Mouse (Mus musculus) megakaryocyte progenitor cell, adult 5-6 weeks (primary cell): ENCODE results near the gene Cox7a2l. TPM values are rescaled to one million over a fixed set of nuclear protein-coding genes. Genes with fewer than 3 reads are reported as not detected.

Experiments
- ATAC-seq: replicated peaks from 2 replicates; pipeline ENCODE4 v1.8.0; 2016; ENCODE audit warnings: mild to moderate bottlenecking, moderate TSS enrichment, inconsistent platforms; ENCODE audit not compliant: poor library complexity
- total RNA-seq, 2 experiments: library from RNA; stranded (forward) in 1 of 2; stranded (reverse) in 1 of 2; fragments of 157-497, 149-512 nt in 1 of 2; fragments of 200-1000 nt in 1 of 2; gene quantifications; 2 replicates each; pipeline versions ENCODE4 v1.2.3 to v1.2.4; 2015 to 2017

Cox7a2l gene
- total RNA-seq (2015) (219 and 228 TPM in 2 replicates), total RNA-seq (2017) (193 and 195 TPM in 2 replicates)

DNA sequence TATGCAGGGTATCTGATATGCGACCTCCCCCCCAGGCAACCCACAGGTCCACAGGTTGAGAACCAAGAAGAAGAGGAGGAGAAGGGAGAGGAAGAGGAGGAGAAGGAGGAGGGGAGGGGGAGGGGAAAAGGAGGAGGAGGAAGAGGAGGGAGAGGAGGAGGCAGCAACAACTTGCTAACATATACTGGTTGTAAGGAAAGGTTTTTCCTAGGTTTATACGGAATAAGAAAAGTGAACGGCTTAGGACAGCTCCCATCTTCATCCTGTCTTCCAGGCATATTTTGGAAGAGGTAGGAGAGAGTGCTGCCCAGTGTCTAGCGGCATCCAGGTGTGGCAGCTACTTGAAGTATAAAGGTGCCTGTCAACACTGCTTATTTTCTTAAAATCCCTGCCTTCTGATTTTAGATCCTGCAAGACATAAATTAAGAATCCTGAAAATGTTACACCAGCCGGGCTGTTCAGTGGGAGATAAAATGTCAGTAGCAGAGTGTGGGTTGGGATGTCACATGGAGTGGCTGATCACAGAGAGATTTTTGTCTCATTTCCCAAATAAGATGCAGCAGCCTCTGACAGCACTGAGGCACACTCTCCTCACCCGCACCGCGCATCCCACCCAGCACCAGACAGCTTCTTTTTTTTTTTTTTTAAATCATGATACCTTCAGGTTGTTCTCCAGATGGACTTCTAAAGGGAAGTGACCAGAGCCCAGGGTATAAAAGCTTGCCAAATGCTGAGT lies at the start of gene Cox7a2l:
TSS of gene Cox7a2l (minus strand) at position 51 of the 736 bp plus-strand sequence.
- ATAC-seq: no peak

GRCm38 (mm10) chr17:83565506-83565905 lies 48.4 kb upstream of the Cox7a2l start:
- ATAC-seq: no peak

- ATAC-seq: no peak
Observed at GRCm38 (mm10) chr17:83564119-83564820, 47.1 kb upstream of the Cox7a2l start.

GRCm38 (mm10) chr17:83563703-83564111 lies 46.6 kb upstream of the Cox7a2l start:
- peak; percentile 73 for ATAC-seq

- ATAC-seq: peak; percentile 82
Observed at GRCm38 (mm10) chr17:83562153-83563010, 45.3 kb upstream of the Cox7a2l start.

DNA sequence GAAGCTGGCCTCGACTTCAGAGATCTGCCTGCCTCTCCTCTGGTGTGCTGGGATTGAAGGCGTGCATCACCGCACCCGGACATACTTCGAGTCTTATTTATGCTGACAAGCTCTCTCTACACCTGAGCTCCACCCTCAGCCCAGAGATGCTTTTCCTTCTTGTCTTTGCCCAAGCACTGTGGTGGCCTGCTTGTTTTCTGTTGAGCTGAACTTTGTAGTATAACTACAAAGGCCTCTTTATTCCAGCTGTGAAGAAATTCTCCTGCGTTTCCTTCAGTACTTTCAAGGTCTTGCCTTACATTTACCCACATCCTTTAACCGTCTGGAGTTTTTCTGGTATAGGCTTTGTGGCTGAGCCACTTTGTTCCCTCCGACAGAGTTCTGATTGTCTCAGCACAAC lies 42.0 kb upstream of the Cox7a2l start:
- ATAC-seq: no peak

GRCm38 (mm10) chr17:83555836-83556235 lies 38.7 kb upstream of the Cox7a2l start:
- peak; percentile 57 for ATAC-seq

- ATAC-seq: no peak; the same call in 1 of the 2 replicates
Observed at GRCm38 (mm10) chr17:83554997-83555396, 37.9 kb upstream of the Cox7a2l start.

DNA sequence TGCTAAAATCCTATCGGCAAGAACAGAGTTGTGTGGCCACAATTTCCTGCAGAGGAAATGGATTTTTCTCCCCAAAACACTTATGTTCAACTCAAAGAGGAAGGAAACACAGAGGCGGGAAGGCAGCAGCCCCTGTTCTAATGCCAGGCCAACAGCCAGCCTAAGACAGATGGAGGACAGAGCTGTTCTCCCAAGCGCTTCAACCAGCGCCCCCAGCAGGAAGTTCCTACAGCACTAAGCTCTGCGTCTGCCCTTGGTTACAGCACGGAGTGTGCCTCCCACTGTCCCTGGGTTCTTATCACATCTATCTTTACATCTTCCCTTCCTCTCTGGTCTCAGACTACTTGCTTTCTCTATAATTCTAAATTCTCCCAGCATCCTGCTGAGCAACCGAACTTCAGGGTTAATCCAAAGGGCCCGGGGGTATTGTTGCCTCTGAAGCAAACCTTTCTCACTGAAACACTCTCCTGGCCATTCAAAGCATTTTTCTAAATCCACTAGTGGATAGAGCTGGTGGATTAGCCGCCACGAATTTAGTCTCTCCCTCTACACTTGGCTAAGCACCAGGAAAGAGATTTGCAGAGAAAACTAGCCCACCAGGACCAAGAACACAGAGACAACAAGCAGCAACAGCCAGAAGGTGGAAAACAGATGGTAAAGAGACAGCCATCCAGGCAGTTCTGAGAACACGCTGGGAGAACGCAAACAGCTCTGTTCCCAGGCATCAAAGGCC lies 31.5 kb upstream of the Cox7a2l start:
- peak; percentile 90 for ATAC-seq

- no peak for ATAC-seq
Observed at GRCm38 (mm10) chr17:83547145-83547544, 30.0 kb upstream of the Cox7a2l start.

GRCm38 (mm10) chr17:83545756-83546742 lies 28.9 kb upstream of the Cox7a2l start:
- no peak for ATAC-seq

- ATAC-seq: no peak
Observed at GRCm38 (mm10) chr17:83545259-83545658, 28.1 kb upstream of the Cox7a2l start.

GRCm38 (mm10) chr17:83542424-83542823 lies 25.3 kb upstream of the Cox7a2l start:
- ATAC-seq: no peak

DNA sequence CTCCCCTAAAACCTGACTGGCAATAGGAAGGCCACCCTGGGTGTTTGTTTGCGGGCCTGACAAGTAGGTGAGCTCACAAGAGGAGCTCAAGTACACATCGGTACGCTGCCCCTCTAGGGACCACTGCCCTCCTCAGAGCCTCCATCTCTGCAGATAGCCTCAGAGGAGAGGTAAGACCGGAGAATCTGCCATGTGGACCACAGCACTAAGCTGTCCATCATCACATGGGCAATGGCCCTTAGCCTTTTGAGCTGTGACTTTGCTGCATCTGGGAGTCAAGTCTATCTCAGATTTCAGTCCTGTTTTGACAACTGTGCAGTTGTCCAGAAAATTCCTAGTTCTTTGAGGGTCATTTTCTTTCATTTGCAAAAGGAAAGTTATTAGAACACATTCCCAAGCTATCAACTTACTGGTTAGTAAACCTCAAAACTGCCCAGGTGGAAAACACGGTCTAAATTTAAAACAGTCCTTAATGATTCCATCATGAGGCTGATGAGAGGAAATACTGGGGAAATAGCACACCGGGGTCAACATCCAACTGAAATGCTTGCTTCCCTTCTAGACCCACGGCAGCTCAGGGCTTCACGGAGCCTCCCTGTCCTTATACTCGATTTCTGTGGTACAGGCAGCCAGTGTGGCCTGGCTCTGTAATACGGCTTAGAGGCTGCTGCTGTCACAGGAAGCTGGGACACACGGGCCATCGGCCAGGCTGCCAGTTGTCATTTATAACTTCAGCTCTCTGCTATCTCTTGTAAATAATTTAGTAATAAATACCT lies 22.3 kb upstream of the Cox7a2l start:
- ATAC-seq: no peak

DNA sequence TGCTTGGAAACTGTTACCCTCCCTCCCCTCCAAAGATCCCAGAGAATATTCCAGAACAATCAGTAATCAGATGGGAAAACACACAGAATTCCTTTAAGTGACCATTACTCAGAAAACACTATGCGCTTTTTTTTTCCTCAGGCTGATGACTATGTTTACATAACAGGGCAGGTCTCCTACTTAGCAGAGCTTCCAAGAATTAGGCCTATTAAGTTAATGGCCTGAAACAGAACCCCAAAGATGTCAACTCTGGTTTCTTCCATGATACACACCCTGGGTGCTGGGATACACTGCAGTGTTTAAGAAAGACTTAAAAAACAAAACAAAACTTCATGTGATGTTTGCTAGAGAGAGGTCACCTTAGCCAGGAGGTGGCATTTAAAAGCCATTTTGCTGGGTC lies 21.6 kb upstream of the Cox7a2l start:
- no peak for ATAC-seq

GRCm38 (mm10) chr17:83538141-83538540 lies 21.0 kb upstream of the Cox7a2l start:
- no peak for ATAC-seq

DNA sequence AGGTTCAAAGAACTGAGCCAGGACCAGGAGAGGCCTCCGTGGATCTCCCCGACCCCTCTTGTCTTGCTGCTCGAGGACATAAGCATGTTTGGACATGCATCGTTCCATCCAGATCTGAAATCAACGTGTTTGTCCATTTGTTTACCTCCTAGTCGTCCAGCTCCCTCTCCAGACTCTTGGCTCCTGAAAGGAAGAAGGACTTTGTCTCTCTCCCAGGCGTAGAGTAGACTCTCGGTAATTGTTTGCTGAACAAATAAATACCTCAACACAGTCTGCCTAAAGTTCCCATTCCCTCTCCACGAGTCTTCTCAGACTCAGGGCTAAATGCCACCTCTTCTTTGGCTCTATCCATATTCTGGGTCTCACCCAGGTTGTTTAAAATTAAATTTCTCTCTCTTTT lies 16.0 kb upstream of the Cox7a2l start:
- ATAC-seq: no peak

DNA sequence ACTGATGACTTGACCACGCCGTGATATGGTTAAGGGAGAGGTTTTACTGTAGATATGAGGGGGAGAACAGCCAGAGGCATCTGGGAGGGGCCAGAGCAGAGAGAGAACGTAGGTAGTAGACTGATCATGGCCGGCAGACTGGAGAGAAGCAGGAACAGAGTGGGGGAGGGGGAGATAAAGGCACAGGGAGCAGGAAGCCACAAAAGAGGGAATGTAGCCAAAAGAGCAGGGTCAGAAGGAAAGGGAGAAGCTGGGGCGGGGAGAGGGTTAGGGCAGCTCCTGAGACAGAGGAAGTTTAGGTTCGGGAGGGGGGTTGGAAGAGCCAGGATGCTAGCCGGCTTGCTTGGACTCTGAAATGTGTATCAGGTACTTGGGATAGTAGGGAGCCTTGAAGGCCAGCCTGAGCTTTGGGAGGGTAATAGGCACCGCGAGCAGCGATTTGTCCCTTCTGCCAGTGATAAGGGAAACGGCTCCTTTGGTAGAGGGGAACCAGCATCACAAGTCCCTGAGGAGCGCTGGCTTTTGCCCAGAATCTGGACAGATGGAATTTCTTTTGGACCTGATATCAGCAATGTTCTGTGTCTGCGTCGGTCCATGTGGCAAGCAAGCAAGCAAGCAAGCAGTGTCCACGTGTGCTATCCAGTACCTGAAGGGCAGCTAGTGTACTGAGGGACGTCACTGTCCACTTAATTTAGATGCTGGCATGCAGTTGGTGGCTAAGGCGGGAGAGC lies 10.7 kb upstream of the Cox7a2l start:
- peak; percentile 52 for ATAC-seq
